Mouse (Mus musculus) CH12.LX (cell line): ENCODE measurements around the gene Asb7. TPM values are rescaled to one million over a fixed set of nuclear protein-coding genes. Genes with fewer than 3 reads are reported as not detected.

ENCODE experiments used
- DNase-seq: peaks from one replicate; pipeline ENCODE4 v3.0.0-alpha.2; 2013; ENCODE audit errors: extremely low read depth
- H3K27ac ChIP-seq: 2 replicates; pipeline ENCODE4 v1.5.1; 2012; ENCODE audit warnings: low read depth, mild to moderate bottlenecking, control low read depth, moderate library complexity; ENCODE audit not compliant: insufficient read depth
- H3K27me3 ChIP-seq: replicated peaks from 2 replicates; pipeline ENCODE3; 2012; ENCODE audit warnings: inconsistent platforms
- H3K36me3 ChIP-seq, 2 experiments: replicated peaks in 1 of 2; 2 replicates each; pipeline versions ENCODE3 to v1.6.1; 2012; ENCODE audit warnings: inconsistent platforms in 1 of 2, low read length in 1 of 2, mild to moderate bottlenecking in 1 of 2, mixed read lengths in 1 of 2, moderate library complexity in 1 of 2; ENCODE audit not compliant: control insufficient read depth in 1 of 2, insufficient read depth in 1 of 2
- H3K4me1 ChIP-seq, 2 experiments: 2 replicates each; pipeline ENCODE4 v1.6.1; 2012; ENCODE audit warnings: inconsistent platforms in 1 of 2, moderate library complexity in 1 of 2; ENCODE audit not compliant: insufficient read depth in 2 of 2, control insufficient read depth in 1 of 2
- H3K4me2 ChIP-seq: 2 replicates; pipeline ENCODE4 v1.6.1; 2012; ENCODE audit warnings: low read depth, mild to moderate bottlenecking, control low read depth; ENCODE audit not compliant: poor library complexity, insufficient read depth, severe bottlenecking
- H3K4me3 ChIP-seq, 3 experiments: fragments of 150-350 bp in 1 of 3; sonication (generic) in 1 of 3; replicated peaks in 1 of 3; 2 replicates each; pipeline versions ENCODE3 to v1.5.1; 2011 to 2012; ENCODE audit warnings: low read depth in 2 of 3, low read length in 2 of 3, mild to moderate bottlenecking in 2 of 3, moderate library complexity in 2 of 3, control low read depth in 1 of 3, improper control_type of control experiment in 1 of 3, inconsistent platforms in 1 of 3, mixed read lengths in 1 of 3; ENCODE audit not compliant: poor library complexity in 1 of 3
- H3K79me2 ChIP-seq: replicated peaks from 2 replicates; pipeline ENCODE4 v1.6.1; 2012; ENCODE audit warnings: mild to moderate bottlenecking, moderate library complexity; ENCODE audit not compliant: control insufficient read depth, poor library complexity, insufficient read depth, severe bottlenecking; ENCODE audit errors: extremely low read depth
- H3K9ac ChIP-seq: 2 replicates; pipeline ENCODE4 v1.6.1; 2012; ENCODE audit warnings: low read depth, mild to moderate bottlenecking, control low read depth, moderate library complexity; ENCODE audit not compliant: insufficient read depth
- H3K9me3 ChIP-seq: replicated peaks from 2 replicates; pipeline ENCODE3; 2012; ENCODE audit warnings: low read length, inconsistent platforms, mixed read lengths
- IRF4 ChIP-seq: IDR thresholded peaks from 2 replicates; pipeline ENCODE4 v1.6.1; 2014; ENCODE audit warnings: low read depth, mild to moderate bottlenecking, inconsistent platforms, low read length, improper control_type of control experiment
- MAZ ChIP-seq: IDR thresholded peaks from 2 replicates; pipeline ENCODE4 v1.6.1; 2012; ENCODE audit warnings: low read depth, mild to moderate bottlenecking, inconsistent platforms, low read length, improper control_type of control experiment, moderate library complexity
- POLR2A ChIP-seq: IDR thresholded peaks from 2 replicates; pipeline ENCODE4 v1.6.1; 2011; ENCODE audit warnings: low read depth, mild to moderate bottlenecking, improper control_type of control experiment, low read length
- RAD21 ChIP-seq: IDR thresholded peaks from 2 replicates; pipeline ENCODE4 v1.6.1; 2011; ENCODE audit warnings: low read depth, mild to moderate bottlenecking, low read length, improper control_type of control experiment, moderate library complexity
- USF1 ChIP-seq: IDR thresholded peaks from 2 replicates; pipeline ENCODE4 v1.6.1; 2014; ENCODE audit warnings: low read depth, mild to moderate bottlenecking, inconsistent platforms, low read length, improper control_type of control experiment
- ZKSCAN1 ChIP-seq: IDR thresholded peaks from 2 replicates; pipeline ENCODE4 v1.6.1; 2012; ENCODE audit warnings: low read depth, inconsistent platforms, low read length, improper control_type of control experiment, borderline replicate concordance
- dilution Hi-C: fragments of 300-500 bp; cut with MboI; formaldehyde crosslinking; loops from 2 replicates; pipeline ENCODE4 v1.14.3; 2020; ENCODE audit warnings: low sequenced_read_pairs; ENCODE audit not compliant: extremely low pct_unique_long_range_greater_than_20kb, extremely low pct_ligation_motif_present
- in situ Hi-C: fragments of 300-500 bp; cut with MboI; formaldehyde crosslinking; loops from 3 replicates; pipeline ENCODE4 v1.14.3; 2019; ENCODE audit warnings: low sequenced_read_pairs, low pct_ligation_motif_present, low pct_unique_long_range_greater_than_20kb, mixed read lengths
- polyA plus RNA-seq: library from polyadenylated mRNA; unstranded; fragments of >175 nt; gene quantifications from 2 replicates; pipeline ENCODE4 v1.2.1, GENCODE M21; 2012; ENCODE audit warnings: low read depth; ENCODE audit not compliant: insufficient read length
- total RNA-seq, 2 experiments: library from RNA; depleted of rRNA; stranded (reverse); fragments of 300-350 nt in 1 of 2; fragments of >200 nt in 1 of 2; gene quantifications; 2 replicates each; pipeline ENCODE4 v1.2.3; 2012 to 2014

Gene Asb7
- total and polyA plus RNA-seq, 3 experiments, result 5.5 to 6.6 (median 6.2) TPM

- Histone ChIP-seq H3K4me3 (no peak overlapping the region), H3K4me1 (no peaks in the 10 kb centered on the region), H3K27ac (no peak overlapping the region), H3K36me3 (no peaks in the 10 kb centered on the region), H3K27me3 (peaks cover 47% of the 10 kb centered on the region), H3K9ac (no peak overlapping the region), H3K4me2 (no peak overlapping the region), H3K9me3 (no peaks in the 10 kb centered on the region), H3K79me2 (no peaks in the 10 kb centered on the region)
- TF ChIP-seq USF1 (no peak), ZKSCAN1 (no peak), MAZ (no peak), RAD21 (no peak), IRF4 (no peak), POLR2A (no peak)
- no peak for DNase-seq
- in situ Hi-C loops, result no loop called here
- dilution Hi-C loops, result no loop called here
Observed at GRCm38 (mm10) chr7:66597900-66598299, 91.5 kb downstream of the Asb7 start.

Other genes with a start within 250 kb of the Asb7 start
- gene Lins1, start 293 bp upstream of the Asb7 start, total RNA-seq (2012; rRNA removed), result 7.8 and 8.3 TPM in 2 replicates
- 9.6 and 9.8 TPM in 2 replicates for gene Lins1, start 293 bp upstream of the Asb7 start, total RNA-seq (2014; rRNA removed)
- gene Lins1, start 293 bp upstream of the Asb7 start, polyA plus RNA-seq, result 12.3 and 15.9 TPM in 2 replicates
- gene Cers3, start 53.9 kb upstream of the Asb7 start, total RNA-seq (2012; rRNA removed), result 0.08 and 0.13 TPM in 2 replicates
- 0.08 and 0.19 TPM in 2 replicates for gene Cers3, start 53.9 kb upstream of the Asb7 start, total RNA-seq (2014; rRNA removed)
- gene Cers3, start 53.9 kb upstream of the Asb7 start, polyA plus RNA-seq, result 0.23 TPM in 1 of 2 replicates, not detected in the other
- not detected in 2 replicates for gene Adamts17, start 150.1 kb upstream of the Asb7 start, total RNA-seq (2012; rRNA removed)
- not detected in 2 replicates for gene Adamts17, start 150.1 kb upstream of the Asb7 start, total RNA-seq (2014; rRNA removed)
- gene Adamts17, start 150.1 kb upstream of the Asb7 start, polyA plus RNA-seq, result not detected in 2 replicates